Mouse (Mus musculus) heart, embryonic 13.5 days (tissue): ENCODE data around the gene Pxt1. TPM values are rescaled to one million over a fixed set of nuclear protein-coding genes. Genes with fewer than 3 reads are reported as not detected.

Experiments used
- ATAC-seq: fragments of 200-750 bp; cut with Nextera tagmentation; 2 replicates; pipeline ENCODE4 v1.8.0; 2017; ENCODE audit warnings: moderate TSS enrichment; ENCODE audit not compliant: insufficient number of reproducible peaks, low FRiP score, low TSS enrichment; ENCODE audit errors: extremely low read depth
- H3K27ac ChIP-seq: fragments of 300-500 bp; sonication (generic); replicated peaks from 2 replicates; pipeline ENCODE4 v1.5.1; 2015; ENCODE audit warnings: moderate library complexity, mild to moderate bottlenecking, inconsistent platforms
- H3K27me3 ChIP-seq: fragments of 300-500 bp; sonication (generic); replicated peaks from 2 replicates; pipeline ENCODE4 v1.6.1; 2015; ENCODE audit warnings: mild to moderate bottlenecking, inconsistent platforms
- H3K36me3 ChIP-seq: fragments of 300-500 bp; sonication (generic); 2 replicates; pipeline ENCODE4 v1.6.1; 2015; ENCODE audit warnings: mild to moderate bottlenecking, inconsistent platforms
- H3K4me1 ChIP-seq: fragments of 300-500 bp; sonication (generic); 2 replicates; pipeline ENCODE4 v1.6.1; 2015; ENCODE audit warnings: inconsistent platforms
- H3K4me2 ChIP-seq: fragments of 300-500 bp; sonication (generic); 2 replicates; pipeline ENCODE4 v1.6.1; 2015; ENCODE audit warnings: inconsistent platforms, mild to moderate bottlenecking, moderate library complexity
- H3K4me3 ChIP-seq: fragments of 300-500 bp; sonication (generic); 2 replicates; pipeline ENCODE4 v1.5.1; 2015; ENCODE audit warnings: moderate library complexity, mild to moderate bottlenecking, inconsistent platforms
- H3K9ac ChIP-seq: fragments of 300-500 bp; sonication (generic); 2 replicates; pipeline ENCODE4 v1.6.1; 2015; ENCODE audit warnings: inconsistent platforms, mild to moderate bottlenecking, moderate library complexity
- H3K9me3 ChIP-seq: fragments of 300-500 bp; sonication (generic); 2 replicates; pipeline ENCODE4 v1.6.1; 2016; ENCODE audit warnings: inconsistent platforms
- WGBS: fragments of 180-500 bp; shearing (Covaris S2); methylation state at CpG from one replicate; pipeline ENCODE4 v1.1.7; 2015; ENCODE audit warnings: mixed read lengths; 5-methylcytosine and 5-hydroxymethylcytosine counted together
- polyA plus RNA-seq: library from polyadenylated mRNA; unstranded; fragments of >200 nt; fragmentation: Nextera tagmentation; extraction: Ambion mirVana; gene quantifications from 2 replicates; pipeline ENCODE4 v1.2.1, GENCODE M21; 2015

Pxt1 gene
- polyA plus RNA-seq, 1 experiment from 2014 or later, result 0.19 TPM

DNA sequence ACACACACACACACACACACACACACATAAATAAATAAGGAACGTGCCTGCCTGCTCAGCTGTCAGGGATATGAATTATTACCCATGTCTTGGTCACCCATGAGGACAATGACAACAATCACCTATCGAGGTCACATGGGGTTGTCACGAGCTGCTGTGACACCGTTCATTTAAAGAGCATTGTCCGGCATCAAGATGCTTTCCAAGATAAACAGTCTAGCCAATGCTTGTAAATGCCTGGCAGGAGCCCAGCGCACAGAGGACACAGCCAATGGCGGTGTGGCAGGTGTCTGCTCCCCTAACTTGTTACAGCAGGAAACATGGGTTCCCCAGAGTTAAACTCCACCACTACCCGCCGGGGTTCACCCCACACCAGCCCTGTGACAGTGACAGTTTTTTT, 15.6 kb downstream of the Pxt1 start:
- WGBS, result 82% methylated on average over 9 of the region's 9 CpGs
- H3K4me1 ChIP-seq, result peaks cover 29% of the 10 kb centered on the region
- no peak overlapping the region for H3K27ac ChIP-seq
- H3K9me3 ChIP-seq, result no peaks in the 10 kb centered on the region
- no peak overlapping the region for H3K9ac ChIP-seq
- no peaks in the 10 kb centered on the region for H3K27me3 ChIP-seq
- H3K4me3 ChIP-seq, result no peak overlapping the region
- no peak for ATAC-seq
- H3K4me2 ChIP-seq, result no peak overlapping the region
- H3K36me3 ChIP-seq, result no peaks in the 10 kb centered on the region

DNA sequence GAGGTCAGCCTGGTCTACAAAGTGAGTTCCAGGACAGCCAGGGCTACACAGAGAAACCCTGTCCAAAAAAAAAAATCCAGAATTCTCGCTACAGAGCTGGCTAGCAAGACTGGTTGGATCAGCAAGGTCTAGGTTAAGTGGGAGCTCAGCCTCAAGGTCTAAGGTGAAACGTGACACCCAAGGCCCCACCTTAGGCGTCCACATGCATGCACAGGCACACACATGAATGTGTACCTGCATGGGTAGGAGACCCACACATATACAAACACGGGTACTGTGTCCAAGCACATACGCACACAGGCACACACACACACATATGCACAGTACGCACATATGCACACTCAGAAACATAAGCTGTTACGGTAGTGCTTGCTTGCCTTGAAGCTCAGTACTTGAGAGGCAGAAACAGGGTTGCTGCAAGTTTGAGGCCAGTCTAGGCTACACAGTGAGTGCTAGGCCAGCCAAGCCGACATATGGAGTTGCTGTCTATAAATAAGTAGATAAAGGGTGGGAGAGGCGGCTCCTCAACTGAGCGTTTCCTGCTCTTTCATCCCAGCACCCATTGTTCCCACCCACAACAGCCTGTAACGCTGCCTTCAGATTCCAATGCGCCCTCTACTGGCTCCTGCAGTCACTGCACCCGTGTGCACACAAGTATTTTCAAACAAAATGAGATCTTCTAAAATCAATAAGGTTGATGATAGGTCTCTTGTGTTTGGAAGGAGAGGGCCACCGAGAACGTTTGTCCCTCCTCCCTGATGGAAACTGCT, 16.6 kb downstream of the Pxt1 start:
- no peaks in the 10 kb centered on the region for H3K27me3 ChIP-seq
- H3K36me3 ChIP-seq, result no peaks in the 10 kb centered on the region
- H3K4me3 ChIP-seq, result no peak overlapping the region
- no peak overlapping the region for H3K9ac ChIP-seq
- no peaks in the 10 kb centered on the region for H3K9me3 ChIP-seq
- ATAC-seq, result no peak
- H3K27ac ChIP-seq, result no peak overlapping the region
- peaks cover 29% of the 10 kb centered on the region for H3K4me1 ChIP-seq
- WGBS, result 43% methylated on average over 15 of the region's 15 CpGs
- no peak overlapping the region for H3K4me2 ChIP-seq

DNA sequence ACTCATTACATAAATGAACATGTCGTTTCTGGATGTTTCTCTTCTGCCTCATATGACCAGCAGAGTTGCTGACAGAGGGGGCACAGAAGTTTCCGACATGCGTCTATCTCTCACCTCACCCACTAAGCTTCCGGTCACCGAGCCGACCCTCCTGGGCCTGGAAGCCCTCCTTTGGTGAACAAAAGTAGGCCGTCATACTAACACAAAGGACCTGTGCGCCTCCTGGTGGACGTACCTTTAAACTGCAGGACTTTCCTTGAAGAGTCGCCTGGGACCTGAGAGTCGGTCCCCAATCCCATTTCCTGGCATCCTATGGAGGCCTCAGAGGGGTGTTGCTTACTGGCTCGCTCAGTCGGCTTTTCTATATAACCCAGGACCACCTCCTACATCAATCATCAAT, 17.3 kb downstream of the Pxt1 start:
- ATAC-seq, result no peak
- no peaks in the 10 kb centered on the region for H3K36me3 ChIP-seq
- H3K4me3 ChIP-seq, result no peak overlapping the region
- H3K27me3 ChIP-seq, result no peaks in the 10 kb centered on the region
- no peak overlapping the region for H3K27ac ChIP-seq
- no peaks in the 10 kb centered on the region for H3K9me3 ChIP-seq
- H3K4me2 ChIP-seq, result peak overlapping the region; percentile 39; the same call in 1 of the 2 replicates
- 0 out of 2 replicates have a peak overlapping the region, but pooled peaks have one; percentile 38 for H3K9ac ChIP-seq
- H3K4me1 ChIP-seq, result peaks cover 25% of the 10 kb centered on the region
- 9% methylated on average over 13 of the region's 13 CpGs for WGBS

DNA sequence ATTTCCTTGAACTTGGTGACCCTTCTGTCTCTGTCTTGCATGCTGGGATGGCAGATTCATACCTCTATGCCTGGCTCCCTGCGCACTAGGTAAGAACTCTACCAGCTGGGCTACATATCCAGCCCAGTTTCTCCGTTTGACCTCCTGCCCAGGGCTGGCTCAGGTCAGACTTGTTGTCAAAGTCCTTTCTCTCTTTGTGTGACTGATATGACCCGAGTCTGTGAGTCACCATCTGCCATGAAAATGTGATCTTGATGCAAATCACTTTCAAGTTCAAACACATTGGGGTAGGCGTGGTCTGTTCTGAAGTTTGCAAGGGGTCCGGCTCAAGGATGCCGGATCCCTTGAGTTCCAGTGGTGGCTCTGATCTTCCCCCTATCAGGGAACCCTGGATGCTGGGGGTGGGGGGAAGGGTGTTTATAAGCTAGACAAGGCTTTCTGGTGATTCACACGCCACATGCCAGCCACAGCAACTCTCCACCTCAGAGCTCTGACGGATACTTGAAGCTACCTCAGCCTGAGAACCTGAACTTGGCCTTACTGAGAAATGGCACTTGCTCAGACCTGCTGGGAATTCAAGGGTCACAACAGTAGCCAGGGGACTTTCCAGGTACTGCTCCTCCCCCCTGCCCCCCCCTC, 18.6 kb downstream of the Pxt1 start:
- Histone ChIP-seq H3K9me3 (no peaks in the 10 kb centered on the region), H3K27ac (no peak overlapping the region), H3K36me3 (no peaks in the 10 kb centered on the region), H3K9ac (no peak overlapping the region), H3K4me3 (no peak overlapping the region), H3K4me1 (peaks cover 19% of the 10 kb centered on the region), H3K27me3 (no peaks in the 10 kb centered on the region), H3K4me2 (no peak overlapping the region)
- 75% methylated on average over 8 of the region's 8 CpGs for WGBS
- no peak for ATAC-seq

DNA sequence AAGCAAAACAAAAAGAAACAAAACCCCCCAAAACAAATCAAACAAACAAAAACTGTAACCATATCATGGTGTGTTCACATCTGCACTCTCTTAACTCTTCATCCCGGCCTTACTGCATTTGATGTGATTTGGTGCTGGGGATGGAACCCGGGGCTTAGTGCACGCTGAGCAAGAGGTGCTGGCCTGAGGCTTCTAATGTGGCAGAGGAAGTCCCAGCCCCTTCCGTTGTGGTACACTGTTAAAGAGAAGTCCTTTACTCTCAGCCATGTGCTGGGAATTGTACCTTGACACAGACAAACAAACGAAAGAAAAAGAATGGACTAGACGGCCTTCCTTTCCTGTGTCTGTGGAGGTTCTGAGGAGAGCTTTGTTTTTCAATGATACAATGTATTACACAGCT, 21.5 kb downstream of the Pxt1 start:
- H3K27me3 ChIP-seq, result no peaks in the 10 kb centered on the region
- ATAC-seq, result no peak
- H3K4me1 ChIP-seq, result peaks cover 13% of the 10 kb centered on the region
- 54% methylated on average over 6 of the region's 6 CpGs for WGBS
- no peak overlapping the region for H3K4me2 ChIP-seq
- no peak overlapping the region for H3K27ac ChIP-seq
- H3K9me3 ChIP-seq, result no peaks in the 10 kb centered on the region
- H3K4me3 ChIP-seq, result no peak overlapping the region
- H3K9ac ChIP-seq, result no peak overlapping the region
- no peaks in the 10 kb centered on the region for H3K36me3 ChIP-seq

DNA sequence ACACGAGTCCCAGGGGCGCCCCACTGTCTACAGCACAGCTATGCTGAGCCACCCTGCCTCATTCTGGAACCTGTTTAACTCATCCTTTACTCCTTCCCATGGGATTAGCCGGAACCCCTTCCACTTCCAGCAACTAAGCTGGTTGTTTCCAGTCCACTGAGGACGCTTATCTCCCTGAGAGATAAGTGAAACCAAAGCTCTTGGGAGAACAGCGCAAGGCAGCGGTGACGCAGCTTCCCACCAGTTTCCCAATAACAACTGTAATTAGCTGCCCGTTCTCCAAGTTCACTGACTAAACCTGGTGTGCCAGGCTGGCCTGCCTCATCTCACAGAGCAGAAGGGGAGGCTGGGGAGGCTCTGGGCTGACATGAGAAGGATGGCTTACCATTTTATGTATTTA, 22.6 kb downstream of the Pxt1 start:
- peak overlapping the region; percentile 38 for H3K4me2 ChIP-seq
- H3K27ac ChIP-seq, result no peak overlapping the region

DNA sequence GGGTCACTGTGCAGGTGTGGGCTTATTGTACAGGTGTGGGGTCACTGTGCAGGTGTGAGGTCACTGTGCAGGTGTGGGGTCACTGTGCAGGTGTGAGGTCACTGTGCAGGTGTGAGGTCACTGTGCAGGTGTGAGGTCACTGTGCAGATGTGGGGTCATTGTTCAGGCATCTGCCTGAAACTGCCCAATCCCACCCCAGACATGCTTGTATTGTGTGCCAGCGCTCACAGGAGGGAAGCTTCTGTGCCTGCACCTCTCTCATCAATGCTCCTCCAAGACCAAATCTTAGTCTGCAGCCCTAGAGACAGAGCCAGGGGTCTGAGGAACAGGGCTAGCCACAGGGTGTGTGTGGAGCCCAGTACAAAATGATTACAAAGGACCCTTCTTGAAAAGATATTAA, 27.1 kb downstream of the Pxt1 start:
- Histone ChIP-seq H3K4me1 (peaks cover 7% of the 10 kb centered on the region), H3K27ac (no peak overlapping the region), H3K4me2 (no peak overlapping the region), H3K27me3 (no peaks in the 10 kb centered on the region), H3K36me3 (no peaks in the 10 kb centered on the region), H3K9me3 (no peaks in the 10 kb centered on the region), H3K9ac (no peak overlapping the region), H3K4me3 (no peak overlapping the region)
- WGBS, result 80% methylated on average over 1 of the region's 1 CpGs
- no peak for ATAC-seq

More for the DNA sequence above, 22.6 kb downstream of the Pxt1 start:
- Histone ChIP-seq H3K9me3 (no peaks in the 10 kb centered on the region), H3K9ac (no peak overlapping the region), H3K4me1 (peaks cover 7% of the 10 kb centered on the region), H3K4me3 (no peak overlapping the region), H3K36me3 (no peaks in the 10 kb centered on the region), H3K27me3 (no peaks in the 10 kb centered on the region)
- WGBS, result 26% methylated on average over 8 of the region's 8 CpGs
- no peak for ATAC-seq

DNA sequence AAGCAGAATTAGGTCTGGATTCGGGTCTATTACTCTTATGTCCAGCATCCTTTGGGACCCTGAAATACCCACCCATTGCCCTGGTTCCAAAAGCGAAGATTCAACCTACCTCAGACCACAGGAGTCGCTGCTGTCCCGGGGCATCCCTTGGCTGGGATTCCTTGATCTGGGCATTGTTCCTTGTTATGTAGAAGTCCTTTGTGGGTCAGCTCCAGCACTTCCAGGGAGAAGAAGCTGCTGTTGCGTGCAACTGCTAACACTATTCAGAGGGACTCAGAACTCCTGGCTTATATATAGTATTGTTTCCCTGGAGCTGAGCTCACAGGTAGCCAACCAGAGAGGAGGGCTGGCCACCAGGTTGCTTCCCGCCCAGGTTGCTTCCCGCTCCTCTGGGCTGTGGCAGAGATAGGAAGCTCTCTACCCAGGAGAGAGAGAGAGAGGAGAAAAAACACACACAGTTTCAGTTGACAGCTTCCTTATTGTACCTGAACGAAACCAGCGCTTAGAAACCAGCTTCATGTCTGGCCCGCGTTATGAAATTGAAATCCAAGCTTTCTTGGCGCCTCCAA, 28.5 kb downstream of the Pxt1 start, which contains the start of gene 4930539E08Rik:
Gene 4930539E08Rik (minus strand): TSS at position 265 of the 569 bp plus-strand sequence.
- H3K9ac ChIP-seq, result no peak within 1 kb of the TSS
- H3K4me1 ChIP-seq, result no peaks in the 10 kb centered on the region
- H3K9me3 ChIP-seq, result no peaks in the 10 kb centered on the region
- no peak within 1 kb of the TSS for H3K4me3 ChIP-seq
- no peak for ATAC-seq
- peaks cover 5% of the 10 kb centered on the region for H3K27me3 ChIP-seq
- H3K4me2 ChIP-seq, result no peak within 1 kb of the TSS
- H3K27ac ChIP-seq, result no peak within 1 kb of the TSS
- no peaks in the 10 kb centered on the region for H3K36me3 ChIP-seq
- 65% methylated on average over 12 of the region's 12 CpGs for WGBS

DNA sequence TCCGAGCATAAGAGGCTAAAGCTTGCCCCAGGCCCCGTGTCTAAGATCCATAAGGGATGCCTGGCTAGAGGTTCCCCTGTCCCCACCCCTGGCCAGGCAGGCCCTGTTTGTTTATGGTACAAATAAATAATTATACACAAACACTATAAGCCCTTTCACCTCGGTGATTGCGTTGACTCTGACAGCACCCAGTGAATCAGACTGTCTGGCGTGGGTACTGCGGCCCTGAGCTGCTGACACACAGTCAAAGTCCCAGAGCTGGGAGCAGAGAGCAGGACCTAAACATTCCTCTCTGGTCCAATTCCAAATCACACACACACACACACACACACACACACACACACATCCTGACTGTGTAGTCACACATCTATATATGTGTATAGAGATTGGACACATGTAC, 29.7 kb downstream of the Pxt1 start:
- no peaks in the 10 kb centered on the region for H3K9me3 ChIP-seq
- ATAC-seq, result no peak
- no peak overlapping the region for H3K27ac ChIP-seq
- H3K9ac ChIP-seq, result no peak overlapping the region
- peaks cover 9% of the 10 kb centered on the region for H3K4me1 ChIP-seq
- WGBS, result 75% methylated on average over 6 of the region's 6 CpGs
- no peak overlapping the region for H3K4me3 ChIP-seq
- peaks cover 13% of the 10 kb centered on the region for H3K27me3 ChIP-seq
- no peaks in the 10 kb centered on the region for H3K36me3 ChIP-seq
- H3K4me2 ChIP-seq, result no peak overlapping the region

DNA sequence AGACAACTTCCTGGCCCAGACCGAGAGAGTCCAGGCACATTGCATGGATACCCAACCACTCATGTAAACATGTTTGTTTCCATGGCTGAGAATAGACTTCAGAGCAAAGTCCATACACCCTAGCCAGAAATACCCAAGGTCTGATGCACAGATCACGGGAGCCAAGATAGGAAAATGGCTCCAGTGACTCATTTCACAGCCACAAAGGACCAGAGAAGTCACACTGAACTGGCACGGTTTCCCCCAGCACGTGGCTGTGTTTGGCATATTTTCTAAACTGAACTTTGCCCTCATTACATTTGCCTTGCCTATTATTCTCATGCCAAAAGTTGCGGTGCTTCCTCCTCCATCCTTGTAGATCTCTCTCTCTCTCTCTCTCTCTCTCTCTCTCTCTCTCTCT, 30.4 kb downstream of the Pxt1 start:
- no peak for ATAC-seq
- Histone ChIP-seq H3K9me3 (no peaks in the 10 kb centered on the region), H3K4me2 (no peak overlapping the region), H3K27ac (no peak overlapping the region), H3K36me3 (no peaks in the 10 kb centered on the region), H3K4me1 (peaks cover 9% of the 10 kb centered on the region), H3K4me3 (no peak overlapping the region), H3K27me3 (peaks cover 19% of the 10 kb centered on the region), H3K9ac (no peak overlapping the region)
- WGBS, result 50% methylated on average over 5 of the region's 5 CpGs

DNA sequence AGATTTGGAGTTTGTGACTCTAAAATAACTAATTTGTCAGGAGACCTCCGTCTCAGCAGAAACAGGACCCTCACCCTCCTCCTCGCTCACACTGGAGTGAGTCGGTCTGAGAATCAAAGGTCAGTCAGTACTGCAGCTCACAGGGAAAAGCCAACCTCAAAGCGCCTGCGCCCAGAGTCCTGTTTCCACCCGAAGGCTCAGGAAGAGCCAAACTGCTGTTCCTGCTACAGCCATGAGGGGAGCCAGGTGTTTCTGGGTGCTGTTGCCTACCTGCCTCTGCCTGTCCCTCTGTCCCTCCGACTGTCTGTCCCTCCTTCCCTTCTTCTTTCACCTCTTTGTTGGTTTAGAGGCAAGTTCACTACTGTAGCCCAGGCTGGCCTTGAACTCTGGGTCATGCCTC, 33.5 kb downstream of the Pxt1 start:
- 32% methylated on average over 7 of the region's 7 CpGs for WGBS

More for the DNA sequence above, 33.5 kb downstream of the Pxt1 start:
- no peak overlapping the region for H3K9ac ChIP-seq
- peak overlapping the region; percentile 71; the same call in 1 of the 2 replicates for H3K4me2 ChIP-seq
- peaks cover 9% of the 10 kb centered on the region for H3K4me1 ChIP-seq
- no peak overlapping the region for H3K27ac ChIP-seq
- H3K36me3 ChIP-seq, result no peaks in the 10 kb centered on the region
- no peaks in the 10 kb centered on the region for H3K9me3 ChIP-seq
- no peak for ATAC-seq
- H3K27me3 ChIP-seq, result peaks cover 21% of the 10 kb centered on the region
- H3K4me3 ChIP-seq, result peak overlapping the region; percentile 38; the same call in 1 of the 2 replicates
